Mouse (Mus musculus) mesoderm, embryonic 11.5 days (tissue): ENCODE data around the gene Dus3l.

ENCODE experiments used
- DNase-seq: peaks from one replicate; pipeline ENCODE4 v3.0.0-alpha.2; 2012; ENCODE audit warnings: low read depth, low spot score

Dus3l gene

GRCm38 (mm10) chr17:56754271-56755185 lies 10.0 kb upstream of the Dus3l start:
- no peak for DNase-seq

GRCm38 (mm10) chr17:56756703-56757399 lies 7.7 kb upstream of the Dus3l start:
- no peak for DNase-seq

GRCm38 (mm10) chr17:56757416-56758123 lies 7.0 kb upstream of the Dus3l start, which contains the start of gene Nrtn:
Nrtn (minus strand) TSS chr17:56757530.
- DNase-seq, result peak; percentile 80

DNA sequence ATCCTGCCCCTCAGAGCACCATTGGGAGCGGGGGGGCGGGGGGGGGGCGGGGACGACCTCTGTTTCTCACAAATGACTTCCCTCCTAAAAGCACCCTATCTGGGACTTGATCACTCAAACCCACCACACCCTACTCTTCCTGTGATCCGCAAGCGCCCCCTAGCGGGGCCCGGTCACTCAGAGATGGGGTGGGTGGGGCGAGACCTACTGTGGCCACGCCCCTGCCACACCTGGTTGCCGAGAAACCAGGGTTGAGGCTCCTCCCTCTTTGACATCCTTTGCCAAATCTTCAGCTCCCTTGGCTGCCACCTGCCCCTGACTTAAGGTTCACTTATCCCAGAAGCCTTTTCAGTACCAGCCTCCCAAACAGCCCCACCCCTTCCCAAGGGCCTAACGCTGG lies 6.4 kb upstream of the Dus3l start:
- peak; percentile 50 for DNase-seq

DNA sequence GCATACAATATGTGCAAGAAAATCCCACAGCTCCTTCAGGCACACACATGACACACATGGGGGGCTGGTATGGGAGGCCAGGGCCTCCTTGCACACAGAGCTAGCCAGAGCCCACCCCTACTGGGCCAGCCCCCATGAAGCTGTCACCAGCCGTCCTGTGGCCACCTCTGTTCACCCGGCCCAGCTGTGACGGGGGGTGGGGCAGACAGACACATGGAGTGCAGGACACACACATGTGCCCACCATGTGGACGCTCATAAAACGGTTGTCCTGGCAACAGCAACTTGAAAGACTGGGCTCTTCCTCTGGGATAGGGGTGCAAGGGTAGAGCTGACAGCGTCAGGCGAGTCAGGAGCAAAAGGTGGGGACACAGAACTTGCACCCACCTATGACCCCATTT lies 5.3 kb upstream of the Dus3l start:
- DNase-seq, result peak; percentile 67

DNA sequence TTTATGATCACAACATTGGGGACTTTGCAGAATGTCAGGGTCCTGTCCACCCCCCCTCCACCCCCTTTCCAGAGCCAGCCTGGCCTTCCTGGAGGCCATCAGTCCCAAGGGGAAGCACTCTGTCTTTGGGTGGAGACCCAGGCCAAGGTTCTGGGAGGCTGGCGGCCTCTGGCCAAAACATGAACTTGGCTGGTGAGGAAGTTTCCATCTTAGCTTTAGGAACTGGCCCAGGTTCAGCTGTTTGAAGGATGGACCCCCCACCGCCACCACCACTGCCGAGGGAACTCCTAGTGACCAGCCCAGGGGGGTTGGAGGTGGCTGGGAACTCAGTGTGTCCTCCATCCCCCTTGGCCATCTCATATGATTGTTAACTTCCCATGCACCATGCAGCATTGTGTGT lies 3.5 kb upstream of the Dus3l start:
- no peak for DNase-seq

DNA sequence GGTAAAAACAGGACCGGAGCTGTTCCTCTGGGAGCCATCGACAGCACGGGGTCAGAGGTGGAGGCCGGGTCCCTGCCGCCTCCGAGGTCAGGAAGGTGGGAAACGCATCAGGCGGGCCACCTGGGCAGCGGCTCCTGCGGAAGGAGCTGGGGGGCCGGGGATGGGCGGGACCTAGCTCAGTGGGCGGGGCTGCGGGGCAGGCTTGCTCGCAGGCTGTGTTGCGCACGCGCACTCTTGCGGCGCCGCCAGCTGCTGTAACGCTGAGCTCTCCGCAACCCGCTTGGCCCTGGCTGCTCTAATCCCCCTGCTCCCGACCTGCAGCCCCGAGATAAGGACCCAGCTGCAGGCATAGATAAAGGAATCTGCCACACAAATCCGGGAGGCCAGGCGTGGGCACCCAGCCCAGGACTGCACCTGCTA lies 2.6 kb upstream of the Dus3l start:
- DNase-seq, result peak; percentile 92

DNA sequence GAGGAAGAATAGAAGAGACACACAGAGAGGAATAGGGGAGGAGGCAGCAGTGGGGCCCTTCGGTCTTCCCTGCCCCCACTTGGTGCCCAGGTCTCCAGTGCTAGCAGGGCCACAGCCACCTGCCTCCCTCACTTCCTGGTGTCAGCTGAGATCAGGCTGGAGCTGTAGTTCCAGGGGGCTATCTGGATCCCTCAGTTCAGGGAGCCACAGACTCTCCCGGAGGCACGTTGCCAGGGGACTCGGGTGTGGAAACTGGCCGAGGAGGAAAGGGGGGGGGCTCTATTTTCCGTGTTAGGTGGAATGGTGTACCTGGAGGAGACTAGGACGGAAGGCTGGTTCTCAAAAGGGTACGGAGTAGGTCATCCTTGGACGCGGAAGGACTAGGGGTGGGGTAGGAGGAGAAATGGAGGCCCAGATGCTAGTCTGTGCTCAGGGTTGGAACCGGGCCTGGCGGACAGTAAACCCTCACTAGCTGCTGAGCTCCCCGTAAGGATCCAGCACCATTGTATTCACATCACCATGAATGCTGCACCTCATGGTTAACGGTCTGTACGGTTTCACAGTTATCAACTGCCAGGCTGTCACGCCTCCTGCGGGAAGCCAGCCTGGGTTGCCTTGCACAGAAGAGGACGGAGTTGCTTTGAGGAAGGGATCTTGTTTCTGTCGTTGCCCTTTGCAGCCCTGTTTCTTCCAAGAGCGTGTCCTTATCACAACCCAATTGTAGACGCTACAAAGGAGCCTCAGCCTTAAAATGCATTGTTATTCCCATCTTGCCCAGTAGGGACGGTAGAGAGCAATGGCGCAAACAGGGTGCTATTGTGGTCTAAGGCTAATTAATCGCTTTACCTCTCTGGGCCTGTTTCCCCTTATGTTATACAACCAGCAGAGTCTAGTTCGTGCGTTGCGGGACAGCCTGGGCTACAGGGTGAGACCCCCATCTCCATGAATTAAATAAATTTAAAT lies 1.5 kb upstream of the Dus3l start:
- peak; percentile 73 for DNase-seq

DNA sequence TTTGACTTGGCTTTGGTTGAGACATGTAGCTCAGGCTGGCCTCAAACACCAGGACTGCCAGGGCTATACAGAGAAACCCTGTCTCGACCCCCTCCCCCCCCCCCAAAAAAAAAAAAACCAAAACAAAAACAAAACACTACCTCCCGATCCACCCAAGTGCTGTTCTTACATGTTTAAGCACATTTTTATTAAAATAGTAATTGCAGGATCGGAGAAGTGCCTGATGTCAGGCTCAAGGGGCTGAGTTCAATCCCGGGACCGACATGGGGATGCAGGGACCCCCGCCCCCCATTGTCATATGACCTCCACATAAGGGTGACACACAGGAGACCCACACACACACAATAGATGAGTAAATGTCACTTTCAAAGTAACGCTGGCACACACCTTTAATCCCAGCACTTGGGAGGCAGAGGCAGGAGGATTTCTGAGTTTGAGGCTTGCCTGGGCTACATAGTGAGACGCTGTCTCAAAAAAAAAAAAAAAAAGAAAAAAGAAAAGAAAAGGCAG lies 761 bp upstream of the Dus3l start:
- no peak for DNase-seq

DNA sequence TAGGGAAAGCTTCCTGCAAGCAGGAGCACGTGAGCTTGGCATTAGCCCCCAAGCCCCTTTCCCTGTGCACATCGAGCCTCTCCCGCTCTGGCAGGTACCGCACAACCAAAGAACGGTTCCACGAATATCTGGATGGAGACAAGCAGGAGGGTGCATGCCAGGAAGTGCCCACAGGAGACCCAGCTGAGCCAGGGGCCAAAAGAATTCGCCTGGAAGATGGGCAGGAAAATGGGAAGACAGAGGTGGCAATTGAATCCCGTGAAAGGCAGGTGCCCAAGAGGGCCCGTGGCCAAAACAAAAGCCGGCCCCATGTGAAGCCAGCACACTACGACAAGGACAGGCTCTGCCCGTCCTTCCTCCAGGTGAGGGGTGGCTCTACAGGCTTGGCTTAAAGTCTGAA lies 874 bp downstream of the Dus3l start:
- no peak for DNase-seq

DNA sequence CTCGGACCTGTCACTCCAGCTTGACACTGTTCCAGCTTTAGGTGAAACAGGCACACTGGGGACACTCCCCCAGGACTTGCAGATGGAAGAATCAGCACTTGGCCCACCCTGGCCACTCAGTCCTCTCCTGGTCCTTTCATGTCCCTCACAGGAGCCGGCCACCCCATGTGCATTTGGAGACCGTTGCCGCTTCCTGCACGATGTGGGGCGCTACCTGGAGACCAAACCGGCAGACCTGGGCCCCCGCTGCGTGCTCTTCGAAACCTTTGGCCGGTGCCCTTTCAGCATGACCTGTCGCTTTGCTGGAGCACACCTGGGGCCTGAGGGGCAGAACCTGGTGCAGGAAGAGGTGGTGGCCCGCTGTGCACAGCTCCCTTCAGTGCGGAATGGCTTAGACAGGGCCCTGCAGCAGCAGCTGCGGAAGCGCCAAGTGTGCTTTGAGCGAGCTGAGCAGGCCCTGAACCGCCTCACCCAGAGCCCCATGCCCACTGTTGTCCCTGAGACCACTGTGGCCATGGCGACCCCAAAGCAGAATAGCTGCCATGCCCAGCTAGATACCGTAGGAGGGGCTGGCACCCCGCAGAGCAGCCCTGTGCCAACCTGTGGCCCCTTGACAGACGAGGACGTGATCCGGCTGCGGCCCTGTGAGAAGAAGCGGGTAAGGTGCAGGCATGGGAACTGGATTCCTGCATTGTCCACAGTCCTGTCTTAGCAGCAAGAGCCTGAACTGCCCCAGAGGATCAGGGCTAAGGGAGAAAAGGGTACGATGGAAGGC lies 2.3 kb downstream of the Dus3l start:
- no peak for DNase-seq

- no peak for DNase-seq
Observed at GRCm38 (mm10) chr17:56767531-56768135, 3.1 kb downstream of the Dus3l start.

DNA sequence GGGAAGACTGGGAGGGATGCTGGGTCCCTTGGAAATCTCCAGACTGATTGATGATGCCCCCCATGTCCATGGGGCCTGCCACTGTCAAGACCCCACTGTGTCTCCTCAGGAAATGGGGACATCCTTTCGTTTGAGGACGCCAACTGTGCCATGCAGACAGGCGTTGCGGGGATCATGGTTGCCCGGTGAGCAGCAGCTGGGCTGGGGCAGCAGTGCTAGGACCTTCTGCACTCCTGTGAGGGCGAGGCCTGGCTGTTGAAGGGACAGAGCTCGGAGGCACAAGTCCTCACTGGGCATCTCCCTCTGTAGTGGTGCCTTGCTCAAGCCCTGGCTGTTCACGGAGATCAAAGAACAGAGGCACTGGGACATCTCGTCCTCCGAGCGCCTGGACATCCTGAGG lies 4.4 kb downstream of the Dus3l start:
- no peak for DNase-seq

- DNase-seq, result no peak
Observed at GRCm38 (mm10) chr17:56769950-56770349, 5.4 kb downstream of the Dus3l start, which contains the start of gene Prr22. Prr22 (plus strand) TSS chr17:56770250.

GRCm38 (mm10) chr17:56777568-56777967 lies 13.0 kb downstream of the Dus3l start:
- DNase-seq, result no peak

- no peak for DNase-seq
Observed at GRCm38 (mm10) chr17:56778779-56779362, 14.3 kb downstream of the Dus3l start.

GRCm38 (mm10) chr17:56780291-56780978 lies 15.9 kb downstream of the Dus3l start:
- DNase-seq, result no peak

GRCm38 (mm10) chr17:56788886-56789285 lies 24.3 kb downstream of the Dus3l start:
- no peak for DNase-seq
